9 mouse cellular contexts compared by ENCODE assay signal in genomic region chr14:27022876-27023275, GRCm38 (mm10). TPM values are rescaled to one million over a fixed set of nuclear protein-coding genes. Genes with fewer than 3 reads are reported as not detected.
DNase-seq lines count a peak whose midpoint lies in the region; ATAC-seq and TF ChIP-seq lines count a peak whose summit lies in the region.
"Had no signal": no experiment of that assay in that cellular context is flagged by ENCODE, and none has a peak within 500 bp of the region (broad histone marks: within the 10 kb centered on the region; RNA-seq: fewer than 3 reads in every experiment).

No protein-coding gene starts in this region.

- H3K9me3 ChIP-seq in hindbrain, embryonic 10.5 days: no peaks in the 10 kb centered on the region
- no peaks in the 10 kb centered on the region for H3K9me3 ChIP-seq in hindbrain, embryonic 14.5 days (ENCODE audit: control insufficient read depth, low read length)
- no peaks in the 10 kb centered on the region for H3K9me3 ChIP-seq in E14TG2a.4 (ENCODE audit: low read length)
- no peaks in the 10 kb centered on the region for H3K9me3 ChIP-seq in limb, embryonic 11.5 days (ENCODE audit: control insufficient read depth, low read length)

- peak; percentile 99 for TF ChIP-seq CTCF in E14TG2a.4 (conservative IDR thresholded peaks at IDR 0.05; ENCODE audit: low read length)

- no peak for ATAC-seq in hindbrain, embryonic 14.5 days (ENCODE audit: low FRiP score)
- ATAC-seq in limb, embryonic 11.5 days (ENCODE audit: insufficient number of reproducible peaks, low FRiP score, low TSS enrichment, low read depth): no peak

- DNase-seq in hindbrain, embryonic 10.5 days (ENCODE audit: low spot score): peak; percentile 71
- DNase-seq in hindbrain, embryonic 14.5 days (ENCODE audit: low spot score): no peak
- peak; percentile 35 for DNase-seq in 3T3-L1 (ENCODE audit: low read depth, low spot score)
- DNase-seq in c-Kit-positive CD71-positive TER-119-positive erythroid progenitor cells, embryonic 14.5 days (ENCODE audit: low spot score): peak; percentile 66
- DNase-seq in limb, embryonic 11.5 days (ENCODE audit: low spot score): peak; percentile 83
- DNase-seq in spleen, adult 18-20 months: peak; percentile 31 to 69
- DNase-seq in layer of hippocampus, adult 9-10 months (ENCODE audit: low spot score): no peak

- no peak overlapping the region for H3K4me3 ChIP-seq in hindbrain, embryonic 10.5 days
- H3K4me3 ChIP-seq in hindbrain, embryonic 14.5 days (replicated peaks; ENCODE audit: low read length): no peak overlapping the region
- no peak overlapping the region for H3K4me3 ChIP-seq in E14TG2a.4 (replicated peaks; ENCODE audit: low read length)
- no peak overlapping the region for H3K4me3 ChIP-seq in limb, embryonic 11.5 days (ENCODE audit: low read depth, low read length)
- H3K4me3 ChIP-seq: myocyte had no signal

- 48% methylated on average over 11 of the region's 11 CpGs for WGBS in hindbrain, embryonic 10.5 days
- WGBS in hindbrain, embryonic 14.5 days: 51% methylated on average over 11 of the region's 11 CpGs
- WGBS in limb, embryonic 11.5 days: 44% methylated on average over 11 of the region's 11 CpGs

- no peaks in the 10 kb centered on the region for H3K36me3 ChIP-seq in hindbrain, embryonic 10.5 days
- no peaks in the 10 kb centered on the region for H3K36me3 ChIP-seq in hindbrain, embryonic 14.5 days (replicated peaks; ENCODE audit: control insufficient read depth, insufficient read depth)
- no peaks in the 10 kb centered on the region for H3K36me3 ChIP-seq in E14TG2a.4 (ENCODE audit: insufficient read depth, low read length)
- H3K36me3 ChIP-seq in limb, embryonic 11.5 days (ENCODE audit: control insufficient read depth, insufficient read depth, low read length): no peaks in the 10 kb centered on the region

- H3K27me3 ChIP-seq in hindbrain, embryonic 10.5 days (ENCODE audit: insufficient read depth, poor library complexity, severe bottlenecking): no peaks in the 10 kb centered on the region
- no peaks in the 10 kb centered on the region for H3K27me3 ChIP-seq in hindbrain, embryonic 14.5 days (ENCODE audit: control insufficient read depth, insufficient read depth, low read length)
- H3K27me3 ChIP-seq in E14TG2a.4 (ENCODE audit: insufficient read depth, low read length): peaks cover 14% of the 10 kb centered on the region
- H3K27me3 ChIP-seq in limb, embryonic 11.5 days (ENCODE audit: control insufficient read depth, insufficient read depth, low read length): no peaks in the 10 kb centered on the region

- no peaks in the 10 kb centered on the region for H3K4me1 ChIP-seq in hindbrain, embryonic 10.5 days (replicated peaks)
- no peaks in the 10 kb centered on the region for H3K4me1 ChIP-seq in hindbrain, embryonic 14.5 days (replicated peaks; ENCODE audit: control insufficient read depth, insufficient read depth, low read length)
- H3K4me1 ChIP-seq in E14TG2a.4 (replicated peaks; ENCODE audit: low read depth, low read length): peaks cover 25% of the 10 kb centered on the region
- H3K4me1 ChIP-seq in limb, embryonic 11.5 days (ENCODE audit: control insufficient read depth, insufficient read depth, low read length): no peaks in the 10 kb centered on the region

- no peak overlapping the region for H3K27ac ChIP-seq in hindbrain, embryonic 10.5 days
- no peak overlapping the region for H3K27ac ChIP-seq in hindbrain, embryonic 14.5 days
- no peak overlapping the region for H3K27ac ChIP-seq in limb, embryonic 11.5 days (replicated peaks; ENCODE audit: low read depth, low read length)

- no peak overlapping the region for H3K9ac ChIP-seq in hindbrain, embryonic 14.5 days
- H3K9ac ChIP-seq in limb, embryonic 11.5 days (ENCODE audit: low read length): no peak overlapping the region

- H3K4me2 ChIP-seq in hindbrain, embryonic 14.5 days (replicated peaks): no peak overlapping the region
- no peak overlapping the region for H3K4me2 ChIP-seq in limb, embryonic 11.5 days (ENCODE audit: low read depth, severe bottlenecking)

RNA-seq across cellular contexts. Expression of gene Il17rd, which starts 15.9 kb away (rescaled TPM):
- polyA plus RNA-seq in hindbrain, embryonic 10.5 days (2016; fragmentation: Nextera tagmentation; extraction: Ambion mirVana): 4.0 and 6.5 TPM in 2 replicates
- 2.8 TPM in 2 replicates for polyA plus RNA-seq in hindbrain, embryonic 14.5 days (2014; fragmentation: Nextera tagmentation; extraction: Ambion mirVana)
- polyA plus RNA-seq in limb, embryonic 11.5 days (2014; fragmentation: Nextera tagmentation; extraction: Ambion mirVana): 11.3 and 12.3 TPM in 2 replicates

RNA-seq across cellular contexts. Expression of gene Hesx1, which starts 28.7 kb away (rescaled TPM):
- 0.42 and 1.2 TPM in 2 replicates for polyA plus RNA-seq in hindbrain, embryonic 10.5 days (2016; fragmentation: Nextera tagmentation; extraction: Ambion mirVana)
- 0.20 TPM in 1 of 2 replicates, not detected in the other for polyA plus RNA-seq in hindbrain, embryonic 14.5 days (2014; fragmentation: Nextera tagmentation; extraction: Ambion mirVana)
- 0.25 and 0.52 TPM in 2 replicates for polyA plus RNA-seq in limb, embryonic 11.5 days (2014; fragmentation: Nextera tagmentation; extraction: Ambion mirVana)
- polyA plus RNA-seq: myocyte had no signal

RNA-seq across cellular contexts. Expression of gene Appl1, which starts 51.8 kb away (rescaled TPM):
- polyA plus RNA-seq in hindbrain, embryonic 10.5 days (2016; fragmentation: Nextera tagmentation; extraction: Ambion mirVana): 26.6 and 29.8 TPM in 2 replicates
- 69.9 and 70.5 TPM in 2 replicates for polyA plus RNA-seq in hindbrain, embryonic 14.5 days (2014; fragmentation: Nextera tagmentation; extraction: Ambion mirVana)
- 34.2 and 36.8 TPM in 2 replicates for polyA plus RNA-seq in limb, embryonic 11.5 days (2014; fragmentation: Nextera tagmentation; extraction: Ambion mirVana)

Comparison
In these comparisons a context has a peak if more than half of its experiments do, and no peak if none do; other contexts are left out.
1. DNase-seq: peak in hindbrain, embryonic 10.5 days (single experiment), 3T3-L1 (single experiment), c-Kit-positive CD71-positive TER-119-positive erythroid progenitor cells, embryonic 14.5 days (single experiment), limb, embryonic 11.5 days (single experiment) and spleen, adult 18-20 months (2 of 2); none in hindbrain, embryonic 14.5 days (single experiment) and layer of hippocampus, adult 9-10 months (single experiment).